Mouse (Mus musculus): ENCODE results near the gene Eme2. TPM values are rescaled to one million over a fixed set of nuclear protein-coding genes. Genes with fewer than 3 reads are reported as not detected.

Eme2 gene
- polyA plus RNA-seq, 1 experiment from 2014 or later, result 28.6 TPM

Other genes with a start within 250 kb of the Eme2 start
- 43.3 and 43.7 TPM in 2 replicates for gene Slc9a3r2, start 244.8 kb downstream of the Eme2 start, polyA plus RNA-seq (2015; fragmentation: Nextera tagmentation; extraction: Ambion mirVana)
- gene Npw, start 236.6 kb downstream of the Eme2 start, polyA plus RNA-seq (2015; fragmentation: Nextera tagmentation; extraction: Ambion mirVana), result 0.36 and 0.90 TPM in 2 replicates
- 19.7 and 20.3 TPM in 2 replicates for gene Zfp598, start 225.4 kb downstream of the Eme2 start, polyA plus RNA-seq (2015; fragmentation: Nextera tagmentation; extraction: Ambion mirVana)
- 266 and 303 TPM in 2 replicates for gene Syngr3, start 205.1 kb downstream of the Eme2 start, polyA plus RNA-seq (2015; fragmentation: Nextera tagmentation; extraction: Ambion mirVana)
- gene Gfer, start 198.9 kb downstream of the Eme2 start, polyA plus RNA-seq (2015; fragmentation: Nextera tagmentation; extraction: Ambion mirVana), result 33.7 and 40.8 TPM in 2 replicates
- 1.9 and 2.2 TPM in 2 replicates for gene Noxo1, start 198.9 kb downstream of the Eme2 start, polyA plus RNA-seq (2015; fragmentation: Nextera tagmentation; extraction: Ambion mirVana)
- 61.8 and 69.2 TPM in 2 replicates for gene Tbl3, start 187.4 kb downstream of the Eme2 start, polyA plus RNA-seq (2015; fragmentation: Nextera tagmentation; extraction: Ambion mirVana)
- gene Rnf151, start 177.0 kb downstream of the Eme2 start, polyA plus RNA-seq (2015; fragmentation: Nextera tagmentation; extraction: Ambion mirVana), result 0.28 TPM in 1 of 2 replicates, not detected in the other
- gene Rps2, start 177.0 kb downstream of the Eme2 start, polyA plus RNA-seq (2015; fragmentation: Nextera tagmentation; extraction: Ambion mirVana), result 657 and 682 TPM in 2 replicates
- 264 and 289 TPM in 2 replicates for gene Ndufb10, start 170.6 kb downstream of the Eme2 start, polyA plus RNA-seq (2015; fragmentation: Nextera tagmentation; extraction: Ambion mirVana)
- gene Rpl3l, start 167.3 kb downstream of the Eme2 start, polyA plus RNA-seq (2015; fragmentation: Nextera tagmentation; extraction: Ambion mirVana), result not detected in 2 replicates
- gene Msrb1, start 158.4 kb downstream of the Eme2 start, polyA plus RNA-seq (2015; fragmentation: Nextera tagmentation; extraction: Ambion mirVana), result 14.9 and 17.5 TPM in 2 replicates
- gene Hs3st6, start 142.1 kb downstream of the Eme2 start, polyA plus RNA-seq (2015; fragmentation: Nextera tagmentation; extraction: Ambion mirVana), result not detected in 2 replicates
- gene Meiob, start 90.8 kb downstream of the Eme2 start, polyA plus RNA-seq (2015; fragmentation: Nextera tagmentation; extraction: Ambion mirVana), result not detected in 2 replicates
- 62.9 and 72.2 TPM in 2 replicates for gene Hagh, start 54.9 kb downstream of the Eme2 start, polyA plus RNA-seq (2015; fragmentation: Nextera tagmentation; extraction: Ambion mirVana)
- 19.6 and 20.2 TPM in 2 replicates for gene Fahd1, start 44.7 kb downstream of the Eme2 start, polyA plus RNA-seq (2015; fragmentation: Nextera tagmentation; extraction: Ambion mirVana)
- gene Igfals, start 29.1 kb downstream of the Eme2 start, polyA plus RNA-seq (2015; fragmentation: Nextera tagmentation; extraction: Ambion mirVana), result not detected in 2 replicates
- 54.3 and 54.7 TPM in 2 replicates for gene Nubp2, start 8.7 kb downstream of the Eme2 start, polyA plus RNA-seq (2015; fragmentation: Nextera tagmentation; extraction: Ambion mirVana)
- gene Spsb3, start 8.4 kb downstream of the Eme2 start, polyA plus RNA-seq (2015; fragmentation: Nextera tagmentation; extraction: Ambion mirVana), result 85.8 and 90.5 TPM in 2 replicates
- gene Mrps34, start within 50 bp of the Eme2 start, polyA plus RNA-seq (2015; fragmentation: Nextera tagmentation; extraction: Ambion mirVana), result 72.9 and 77.2 TPM in 2 replicates
- gene Nme3, start 1.4 kb upstream of the Eme2 start, polyA plus RNA-seq (2015; fragmentation: Nextera tagmentation; extraction: Ambion mirVana), result 79.7 and 88.6 TPM in 2 replicates
- gene Mapk8ip3, start 41.9 kb upstream of the Eme2 start, polyA plus RNA-seq (2015; fragmentation: Nextera tagmentation; extraction: Ambion mirVana), result 100 and 104 TPM in 2 replicates
- gene Jpt2, start 65.6 kb upstream of the Eme2 start, polyA plus RNA-seq (2015; fragmentation: Nextera tagmentation; extraction: Ambion mirVana), result 86.2 and 100 TPM in 2 replicates
- 4.6 and 5.3 TPM in 2 replicates for gene Cramp1l, start 120.7 kb upstream of the Eme2 start, polyA plus RNA-seq (2015; fragmentation: Nextera tagmentation; extraction: Ambion mirVana)
- 18.8 and 20.1 TPM in 2 replicates for gene Ift140, start 121.0 kb upstream of the Eme2 start, polyA plus RNA-seq (2015; fragmentation: Nextera tagmentation; extraction: Ambion mirVana)
- 10.3 and 11.1 TPM in 2 replicates for gene Tmem204, start 188.5 kb upstream of the Eme2 start, polyA plus RNA-seq (2015; fragmentation: Nextera tagmentation; extraction: Ambion mirVana)
- 51.9 and 53.4 TPM in 2 replicates for gene Telo2, start 220.9 kb upstream of the Eme2 start, polyA plus RNA-seq (2015; fragmentation: Nextera tagmentation; extraction: Ambion mirVana)
- gene Ptx4, start 225.7 kb upstream of the Eme2 start, polyA plus RNA-seq (2015; fragmentation: Nextera tagmentation; extraction: Ambion mirVana), result 0.38 TPM in 1 of 2 replicates, not detected in the other
- gene Clcn7, start 238.3 kb upstream of the Eme2 start, polyA plus RNA-seq (2015; fragmentation: Nextera tagmentation; extraction: Ambion mirVana), result 33.6 and 36.1 TPM in 2 replicates

Measured in midbrain, embryonic 16.5 days (tissue).